Mouse (Mus musculus) gastrocnemius, adult 18-20 months (tissue): ENCODE data around the gene Tm6sf1. TPM values are rescaled to one million over a fixed set of nuclear protein-coding genes. Genes with fewer than 3 reads are reported as not detected.

Experiments used
- DNase-seq: peaks from one replicate; pipeline ENCODE4 v3.0.0; 2021; ENCODE audit warnings: low spot score
- total RNA-seq, 2 experiments: library from RNA; stranded (reverse); gene quantifications; 2 replicates each; pipeline ENCODE4 v1.2.3; 2021

The Tm6sf1 gene
- total RNA-seq, 2 experiments from 2014 or later, result 6.1 to 7.8 TPM

GRCm38 (mm10) chr7:81849633-81850032 is 9.2 kb upstream of the Tm6sf1 start:
- DNase-seq, result no peak

- DNase-seq, result no peak
These were observed 8.6 kb upstream of the Tm6sf1 start for GRCm38 (mm10) chr7:81850171-81850570.

GRCm38 (mm10) chr7:81851706-81852105 is 7.1 kb upstream of the Tm6sf1 start:
- DNase-seq, result no peak

GRCm38 (mm10) chr7:81854568-81855307 is 4.1 kb upstream of the Tm6sf1 start:
- no peak for DNase-seq

- DNase-seq, result no peak
These were observed 3.1 kb upstream of the Tm6sf1 start, which contains the start of gene Gm10160 for GRCm38 (mm10) chr7:81855694-81856093. Gm10160 (minus strand) TSS chr7:81855794.

GRCm38 (mm10) chr7:81856221-81856620 is 2.6 kb upstream of the Tm6sf1 start:
- no peak for DNase-seq

GRCm38 (mm10) chr7:81858236-81858635 is 565 bp upstream of the Tm6sf1 start:
- no peak for DNase-seq

GRCm38 (mm10) chr7:81860071-81860470 is 1.3 kb downstream of the Tm6sf1 start:
- no peak for DNase-seq

- DNase-seq, result no peak
These were observed 2.2 kb downstream of the Tm6sf1 start for GRCm38 (mm10) chr7:81860996-81861395.

GRCm38 (mm10) chr7:81861461-81861860 is 2.7 kb downstream of the Tm6sf1 start:
- DNase-seq, result no peak

GRCm38 (mm10) chr7:81861921-81862320 is 3.1 kb downstream of the Tm6sf1 start:
- DNase-seq, result no peak

- peak; percentile 32 for DNase-seq
These were observed 4.1 kb downstream of the Tm6sf1 start for GRCm38 (mm10) chr7:81862587-81863583.

- DNase-seq, result no peak
These were observed 5.8 kb downstream of the Tm6sf1 start for GRCm38 (mm10) chr7:81864552-81864951.

- no peak for DNase-seq
These were observed 7.1 kb downstream of the Tm6sf1 start for GRCm38 (mm10) chr7:81865937-81866336.

- DNase-seq, result no peak
These were observed 8.6 kb downstream of the Tm6sf1 start for GRCm38 (mm10) chr7:81867231-81867930.

GRCm38 (mm10) chr7:81868158-81868557 is 9.4 kb downstream of the Tm6sf1 start:
- DNase-seq, result peak; percentile 56

GRCm38 (mm10) chr7:81872493-81873013 is 13.8 kb downstream of the Tm6sf1 start:
- DNase-seq, result no peak

- DNase-seq, result no peak
These were observed 15.0 kb downstream of the Tm6sf1 start for GRCm38 (mm10) chr7:81873807-81874206.

GRCm38 (mm10) chr7:81874636-81875035 is 15.8 kb downstream of the Tm6sf1 start:
- no peak for DNase-seq

- DNase-seq, result no peak
These were observed 16.6 kb downstream of the Tm6sf1 start for GRCm38 (mm10) chr7:81875372-81875771.

- DNase-seq, result no peak
These were observed 21.5 kb downstream of the Tm6sf1 start for GRCm38 (mm10) chr7:81880286-81880685.
